Mouse (Mus musculus): ENCODE measurements around the gene Zp3. TPM values are rescaled to one million over a fixed set of nuclear protein-coding genes. Genes with fewer than 3 reads are reported as not detected.
A peak's percentile ranks its signal among the peaks of the same experiment; 100 is the strongest.

The Zp3 gene
- total and polyA plus RNA-seq, 2 experiments from 2014 or later: 0.10 to 0.39 TPM

DNA sequence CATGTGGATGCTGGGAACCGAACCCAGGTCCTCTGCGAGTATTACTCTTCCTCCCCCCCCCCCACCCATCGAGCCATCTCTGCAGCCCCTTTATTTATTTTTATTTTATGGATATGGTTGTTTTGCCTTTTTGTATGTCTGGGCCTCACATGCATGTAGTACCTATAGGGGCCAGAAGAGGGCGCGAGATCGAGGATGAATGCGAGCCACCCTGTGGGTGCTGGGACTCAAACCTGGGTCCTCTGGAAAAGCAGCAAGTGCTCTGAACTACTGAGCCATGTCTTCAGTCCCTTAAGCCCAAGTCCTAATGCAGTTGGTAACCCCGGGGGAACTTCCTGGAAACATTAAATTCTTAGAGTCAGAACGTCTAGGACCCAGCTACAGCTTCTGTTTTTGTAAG, 13.0 kb upstream of the Zp3 start:
- 62% methylated on average over 9 of the region's 9 CpGs for WGBS
- Histone ChIP-seq H3K4me2 (ENCODE audit: low read depth, low read length) (no peak overlapping the region), H3K36me3 (ENCODE audit: insufficient read depth, low read length) (no peaks in the 10 kb centered on the region), H3K4me3 (ENCODE audit: low read length) (no peak overlapping the region), H3K4me1 (ENCODE audit: insufficient read depth, low read length) (peaks cover 3% of the 10 kb centered on the region; the same call in 1 of the 2 replicates), H3K9ac (replicated peaks; ENCODE audit: low read length) (no peak overlapping the region), H3K27ac (no peak overlapping the region), H3K27me3 (ENCODE audit: insufficient read depth, low read length) (no peaks in the 10 kb centered on the region), H3K9me3 (ENCODE audit: low read length) (no peaks in the 10 kb centered on the region)
- TF ChIP-seq CTCF (IDR thresholded peaks at IDR 0.05; ENCODE audit: low read depth): peak; percentile 44
- DNase-seq (ENCODE audit: low spot score) (no peak), ATAC-seq (no peak)

GRCm38 (mm10) chr5:135968781-135969180, 11.1 kb upstream of the Zp3 start:
- Histone ChIP-seq H3K4me3 (ENCODE audit: low read length) (no peak overlapping the region), H3K27ac (no peak overlapping the region), H3K9me3 (ENCODE audit: low read length) (no peaks in the 10 kb centered on the region), H3K4me2 (ENCODE audit: low read depth, low read length) (no peak overlapping the region), H3K36me3 (ENCODE audit: insufficient read depth, low read length) (no peaks in the 10 kb centered on the region), H3K9ac (replicated peaks; ENCODE audit: low read length) (no peak overlapping the region), H3K4me1 (ENCODE audit: insufficient read depth, low read length) (no peaks in the 10 kb centered on the region), H3K27me3 (ENCODE audit: insufficient read depth, low read length) (no peaks in the 10 kb centered on the region)
- DNase-seq (ENCODE audit: low spot score): peak; percentile 53
- TF ChIP-seq CTCF (IDR thresholded peaks at IDR 0.05; ENCODE audit: low read depth): peak; percentile 69
- ATAC-seq: no peak
- 74% methylated on average over 1 of the region's 1 CpGs for WGBS

DNA sequence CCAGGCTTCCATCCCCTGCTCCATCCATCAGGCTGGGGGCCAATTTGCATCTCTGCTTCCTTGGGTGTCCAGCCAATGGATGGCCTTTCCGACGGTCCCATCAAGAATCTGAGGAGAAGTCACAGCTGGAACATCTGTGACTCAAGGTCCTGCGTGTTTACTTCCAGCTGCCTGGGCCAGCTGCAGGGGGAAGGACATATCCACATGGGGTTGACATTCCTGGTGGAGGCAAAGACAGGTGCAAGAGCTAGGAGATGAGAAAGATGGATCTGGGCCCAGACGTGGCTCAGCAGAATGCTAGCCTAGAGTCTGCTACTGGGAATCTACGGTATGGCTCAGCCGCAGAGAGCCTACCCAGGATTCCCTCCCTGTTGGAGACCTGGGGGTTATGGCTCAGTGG, 9.7 kb upstream of the Zp3 start:
- Histone ChIP-seq H3K4me2 (ENCODE audit: low read depth, low read length) (no peak overlapping the region), H3K27me3 (ENCODE audit: insufficient read depth, low read length) (no peaks in the 10 kb centered on the region), H3K4me1 (ENCODE audit: insufficient read depth, low read length) (no peaks in the 10 kb centered on the region), H3K4me3 (ENCODE audit: low read length) (no peak overlapping the region), H3K36me3 (ENCODE audit: insufficient read depth, low read length) (no peaks in the 10 kb centered on the region), H3K9ac (replicated peaks; ENCODE audit: low read length) (no peak overlapping the region), H3K27ac (no peak overlapping the region), H3K9me3 (ENCODE audit: low read length) (no peaks in the 10 kb centered on the region)
- WGBS: 77% methylated on average over 6 of the region's 6 CpGs
- no peak for ATAC-seq
- TF ChIP-seq CTCF (IDR thresholded peaks at IDR 0.05; ENCODE audit: low read depth): no peak
- no peak for DNase-seq (ENCODE audit: low spot score)

GRCm38 (mm10) chr5:135971876-135972275, 8.0 kb upstream of the Zp3 start:
- WGBS: 90% methylated on average over 7 of the region's 7 CpGs
- DNase-seq (ENCODE audit: low spot score) (no peak), ATAC-seq (no peak)
- Histone ChIP-seq H3K9ac (replicated peaks; ENCODE audit: low read length) (no peak overlapping the region), H3K27me3 (ENCODE audit: insufficient read depth, low read length) (no peaks in the 10 kb centered on the region), H3K4me2 (ENCODE audit: low read depth, low read length) (no peak overlapping the region), H3K27ac (no peak overlapping the region), H3K4me3 (ENCODE audit: low read length) (no peak overlapping the region), H3K4me1 (ENCODE audit: insufficient read depth, low read length) (no peaks in the 10 kb centered on the region), H3K9me3 (ENCODE audit: low read length) (no peaks in the 10 kb centered on the region), H3K36me3 (ENCODE audit: insufficient read depth, low read length) (no peaks in the 10 kb centered on the region)
- no peak for TF ChIP-seq CTCF (IDR thresholded peaks at IDR 0.05; ENCODE audit: low read depth)

DNA sequence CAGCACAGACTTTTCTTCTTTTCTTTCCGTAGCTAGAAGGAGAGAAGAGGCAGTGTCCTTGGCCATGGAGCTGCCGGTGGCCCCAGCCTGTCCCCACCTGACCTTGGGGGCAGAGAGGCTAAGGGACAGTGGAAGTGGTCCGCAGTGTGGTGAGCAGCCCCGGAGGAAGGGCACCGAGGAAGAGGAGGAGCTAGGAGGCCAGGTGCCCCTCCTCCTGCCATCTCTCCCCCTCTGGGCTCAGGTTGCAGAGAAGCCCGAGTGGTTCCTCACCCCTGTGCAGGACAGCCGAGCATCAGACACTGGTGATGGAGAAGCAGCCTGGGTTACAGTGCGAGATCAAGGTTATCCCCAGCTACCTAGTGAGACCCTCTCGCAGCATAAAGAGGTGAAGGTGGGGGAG, 5.5 kb upstream of the Zp3 start, which contains the start of gene Ssc4d:
Gene Ssc4d (minus strand): TSS at position 167 of the 400 bp plus-strand sequence.
- Histone ChIP-seq H3K27ac (no peak within 1 kb of the TSS), H3K27me3 (ENCODE audit: insufficient read depth, low read length) (no peaks in the 10 kb centered on the region), H3K9ac (replicated peaks; ENCODE audit: low read length) (no peak within 1 kb of the TSS), H3K4me3 (ENCODE audit: low read length) (no peak within 1 kb of the TSS), H3K36me3 (ENCODE audit: insufficient read depth, low read length) (no peaks in the 10 kb centered on the region), H3K4me2 (ENCODE audit: low read depth, low read length) (no peak within 1 kb of the TSS), H3K4me1 (ENCODE audit: insufficient read depth, low read length) (no peaks in the 10 kb centered on the region), H3K9me3 (ENCODE audit: low read length) (no peaks in the 10 kb centered on the region)
- 24% methylated on average over 9 of the region's 9 CpGs for WGBS
- no peak for ATAC-seq
- no peak for TF ChIP-seq CTCF (IDR thresholded peaks at IDR 0.05; ENCODE audit: low read depth)
- no peak for DNase-seq (ENCODE audit: low spot score)

GRCm38 (mm10) chr5:135975893-135976668, 3.8 kb upstream of the Zp3 start:
- WGBS: 89% methylated on average over 8 of the region's 8 CpGs
- TF ChIP-seq CTCF (IDR thresholded peaks at IDR 0.05; ENCODE audit: low read depth): no peak
- H3K9me3 ChIP-seq (ENCODE audit: low read length): no peaks in the 10 kb centered on the region
- H3K4me2 ChIP-seq (ENCODE audit: low read depth, low read length): no peak overlapping the region
- H3K27ac ChIP-seq: no peak overlapping the region
- H3K4me1 ChIP-seq (ENCODE audit: insufficient read depth, low read length): no peaks in the 10 kb centered on the region
- H3K9ac ChIP-seq (replicated peaks; ENCODE audit: low read length): no peak overlapping the region
- H3K4me3 ChIP-seq (ENCODE audit: low read length): no peak overlapping the region
- DNase-seq (ENCODE audit: low spot score): no peak
- no peaks in the 10 kb centered on the region for H3K27me3 ChIP-seq (ENCODE audit: insufficient read depth, low read length)
- H3K36me3 ChIP-seq (ENCODE audit: insufficient read depth, low read length): no peaks in the 10 kb centered on the region
- no peak for ATAC-seq

DNA sequence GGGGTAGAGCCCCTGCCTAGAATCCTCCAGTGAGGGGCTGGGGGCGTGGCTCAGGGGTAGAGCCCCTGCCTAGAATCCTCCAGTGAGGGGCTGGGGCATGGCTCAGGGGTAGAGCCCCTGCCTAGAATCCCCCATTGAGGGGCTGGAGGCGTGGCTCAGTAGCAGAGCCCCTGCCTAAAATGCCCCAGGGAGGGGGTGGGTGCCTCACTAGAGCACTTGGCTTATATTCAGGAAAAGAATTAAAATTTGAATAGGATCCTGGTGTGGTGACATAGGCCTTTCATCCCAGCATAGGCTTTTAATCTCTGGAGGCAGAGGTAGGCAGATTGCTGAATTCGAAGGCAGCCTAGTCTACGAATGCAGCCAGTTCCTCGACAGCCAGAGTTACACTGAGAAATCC, 518 bp upstream of the Zp3 start:
- Histone ChIP-seq H3K27ac (no peak overlapping the region), H3K4me2 (ENCODE audit: low read depth, low read length) (no peak overlapping the region), H3K9me3 (ENCODE audit: low read length) (no peaks in the 10 kb centered on the region), H3K4me3 (ENCODE audit: low read length) (no peak overlapping the region), H3K9ac (replicated peaks; ENCODE audit: low read length) (no peak overlapping the region), H3K27me3 (ENCODE audit: insufficient read depth, low read length) (no peaks in the 10 kb centered on the region), H3K4me1 (ENCODE audit: insufficient read depth, low read length) (no peaks in the 10 kb centered on the region), H3K36me3 (ENCODE audit: insufficient read depth, low read length) (no peaks in the 10 kb centered on the region)
- ATAC-seq (no peak), DNase-seq (ENCODE audit: low spot score) (no peak)
- no peak for TF ChIP-seq CTCF (IDR thresholded peaks at IDR 0.05; ENCODE audit: low read depth)
- WGBS: 76% methylated on average over 5 of the region's 5 CpGs
